Mouse (Mus musculus) midbrain, embryonic 14.5 days (tissue): Measurements from ENCODE around the gene Zfyve26. TPM values are rescaled to one million over a fixed set of nuclear protein-coding genes. Genes with fewer than 3 reads are reported as not detected.
"Not testable (repeated sequence)": the region's sequence is repeated elsewhere in the genome, so short reads cannot be mapped to it uniquely, and the experiment has no call there.

Source experiments
- ATAC-seq: fragments of 200-750 bp; cut with Nextera tagmentation; 2 replicates; pipeline ENCODE4 v1.8.0; 2017; ENCODE audit warnings: moderate number of reproducible peaks, moderate library complexity; ENCODE audit not compliant: low FRiP score, low TSS enrichment
- DNase-seq: peaks from one replicate; pipeline ENCODE4 v3.0.0-alpha.2; 2015
- H3K27ac ChIP-seq: fragments of 300-500 bp; sonication (generic); replicated peaks from 2 replicates; pipeline ENCODE4 v1.5.1; 2014; ENCODE audit warnings: mild to moderate bottlenecking, low read depth, low read length, moderate library complexity
- H3K27me3 ChIP-seq: fragments of 300-500 bp; sonication (generic); 2 replicates; pipeline ENCODE4 v1.6.1; 2014; ENCODE audit warnings: low read length, control low read depth, mixed read lengths; ENCODE audit not compliant: control insufficient read depth, insufficient read depth
- H3K36me3 ChIP-seq: fragments of 300-500 bp; sonication (generic); 2 replicates; pipeline ENCODE4 v1.6.1; 2014; ENCODE audit warnings: low read length, control low read depth; ENCODE audit not compliant: control insufficient read depth, insufficient read depth
- H3K4me1 ChIP-seq: fragments of 300-500 bp; sonication (generic); 2 replicates; pipeline ENCODE4 v1.6.1; 2014; ENCODE audit warnings: mild to moderate bottlenecking, antibody characterized with exemption, low read length, control low read depth; ENCODE audit not compliant: control insufficient read depth, insufficient read depth
- H3K4me2 ChIP-seq: fragments of 300-500 bp; sonication (generic); 2 replicates; pipeline ENCODE4 v1.6.1; 2014; ENCODE audit warnings: mild to moderate bottlenecking, low read length, moderate library complexity
- H3K4me3 ChIP-seq: fragments of 300-500 bp; sonication (generic); replicated peaks from 2 replicates; pipeline ENCODE4 v1.5.1; 2014; ENCODE audit warnings: low read depth, low read length
- H3K9ac ChIP-seq: fragments of 300-500 bp; sonication (generic); replicated peaks from 2 replicates; pipeline ENCODE4 v1.6.1; 2014; ENCODE audit warnings: mild to moderate bottlenecking, low read length, moderate library complexity
- H3K9me3 ChIP-seq: fragments of 300-500 bp; sonication (generic); 2 replicates; pipeline ENCODE4 v1.6.1; 2016; ENCODE audit warnings: low read length, control low read depth, mixed read lengths; ENCODE audit not compliant: control insufficient read depth
- WGBS: fragments of 180-500 bp; shearing (Covaris S2); extraction: QIAGEN DNeasy Blood & Tissue Kit; methylation state at CpG from one replicate; pipeline ENCODE4 v1.1.7; 2014; 5-methylcytosine and 5-hydroxymethylcytosine counted together
- polyA plus RNA-seq: library from polyadenylated mRNA; unstranded; fragments of >200 nt; fragmentation: Nextera tagmentation; extraction: Ambion mirVana; gene quantifications from 2 replicates; pipeline ENCODE4 v1.2.1, GENCODE M21; 2014

Gene Zfyve26
- polyA plus RNA-seq, 1 experiment from 2014 or later, result 13.7 TPM

GRCm38 (mm10) chr12:79322539-79322938 is 26.4 kb upstream of the Zfyve26 start:
- ATAC-seq, H3K27ac ChIP-seq, H3K27me3 ChIP-seq, H3K36me3 ChIP-seq, H3K4me1 ChIP-seq, H3K9me3 ChIP-seq, H3K4me3 ChIP-seq, H3K9ac ChIP-seq, H3K4me2 ChIP-seq: not testable (repeated sequence)
- DNase-seq, result peak; percentile 80
- WGBS, result 77% methylated on average over 2 of the region's 2 CpGs

DNA sequence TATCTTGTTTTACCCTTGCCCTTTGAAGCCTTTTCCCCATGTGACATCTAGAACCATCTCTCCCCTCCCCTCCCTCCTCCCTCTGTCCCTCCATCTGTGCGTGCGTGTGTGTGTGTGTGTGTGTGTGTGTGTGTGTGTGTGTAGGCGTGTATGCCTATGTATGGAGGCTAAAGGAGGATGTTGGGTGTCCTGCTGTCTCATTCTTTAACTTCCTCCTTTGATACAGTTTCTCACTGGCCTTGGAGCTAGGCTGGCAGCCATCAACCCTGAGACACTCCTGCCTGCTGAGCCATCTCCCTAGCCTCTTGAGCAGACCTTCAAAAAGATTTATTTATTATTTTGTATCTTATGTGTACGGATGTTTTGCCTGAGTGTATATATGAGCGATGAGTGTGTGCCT is 24.8 kb upstream of the Zfyve26 start:
- Histone ChIP-seq H3K9ac (no peak overlapping the region), H3K4me3 (no peak overlapping the region), H3K4me2 (no peak overlapping the region), H3K27ac (no peak overlapping the region), H3K4me1 (no peaks in the 10 kb centered on the region), H3K36me3 (no peaks in the 10 kb centered on the region), H3K9me3 (no peaks in the 10 kb centered on the region), H3K27me3 (no peaks in the 10 kb centered on the region)
- no peak for DNase-seq
- ATAC-seq, result no peak
- 95% methylated on average over 5 of the region's 5 CpGs for WGBS

DNA sequence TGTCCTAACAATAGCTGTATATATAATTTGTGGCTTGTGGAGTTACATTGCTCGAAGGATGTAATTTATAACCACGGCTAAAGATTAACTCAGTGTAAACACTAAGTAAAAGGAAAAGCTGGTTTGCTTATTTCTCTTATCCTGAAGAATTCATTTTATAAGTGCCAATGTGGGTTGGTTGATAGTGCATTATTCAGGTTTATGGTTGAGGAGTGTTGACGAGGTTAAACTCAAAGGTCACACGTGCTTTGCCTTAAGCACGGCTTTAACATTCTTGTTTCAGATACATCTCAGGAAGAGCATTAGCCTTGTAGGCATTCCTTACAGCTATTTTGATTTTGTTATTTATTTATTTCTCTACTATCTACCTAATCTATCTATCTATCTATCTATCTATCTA is 21.2 kb upstream of the Zfyve26 start:
- Histone ChIP-seq H3K4me2 (no peak overlapping the region), H3K9me3 (no peaks in the 10 kb centered on the region), H3K27me3 (no peaks in the 10 kb centered on the region), H3K27ac (no peak overlapping the region), H3K4me1 (no peaks in the 10 kb centered on the region), H3K9ac (no peak overlapping the region), H3K36me3 (no peaks in the 10 kb centered on the region), H3K4me3 (no peak overlapping the region)
- ATAC-seq (no peak), DNase-seq (no peak)
- WGBS, result 87% methylated on average over 5 of the region's 5 CpGs

- no peaks in the 10 kb centered on the region for H3K9me3 ChIP-seq
- H3K36me3 ChIP-seq, result no peaks in the 10 kb centered on the region
- H3K4me2 ChIP-seq, result no peak overlapping the region
- H3K9ac ChIP-seq, result no peak overlapping the region
- WGBS, result 82% methylated on average over 4 of the region's 4 CpGs
- no peak overlapping the region for H3K4me3 ChIP-seq
- no peak for DNase-seq
- H3K4me1 ChIP-seq, result no peaks in the 10 kb centered on the region
- no peaks in the 10 kb centered on the region for H3K27me3 ChIP-seq
- ATAC-seq, result no peak
- H3K27ac ChIP-seq, result no peak overlapping the region
Measured at GRCm38 (mm10) chr12:79313721-79314120, 17.6 kb upstream of the Zfyve26 start.

DNA sequence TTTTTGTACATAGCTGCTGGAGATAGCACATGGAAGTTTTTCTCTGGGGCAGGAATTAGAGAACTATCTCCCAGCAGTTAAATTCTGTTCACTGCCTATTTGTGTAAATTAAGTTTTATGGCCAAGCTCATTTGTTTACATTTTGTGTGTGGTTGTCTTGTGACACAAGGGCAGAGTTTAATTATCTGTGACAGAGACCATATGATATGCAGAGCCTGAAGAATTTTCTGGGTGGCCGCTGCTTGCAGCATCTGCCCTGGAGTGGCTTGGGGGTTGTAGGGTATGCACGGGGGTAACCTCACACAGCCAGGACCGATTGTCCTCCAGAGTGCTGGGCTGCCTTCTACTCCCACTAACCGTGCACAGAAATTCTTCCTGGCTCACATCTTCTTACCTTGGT is 9.9 kb upstream of the Zfyve26 start:
- no peak overlapping the region for H3K9ac ChIP-seq
- no peaks in the 10 kb centered on the region for H3K9me3 ChIP-seq
- 84% methylated on average over 4 of the region's 4 CpGs for WGBS
- DNase-seq, result no peak
- no peak overlapping the region for H3K4me3 ChIP-seq
- ATAC-seq, result no peak
- H3K4me2 ChIP-seq, result no peak overlapping the region
- H3K36me3 ChIP-seq, result no peaks in the 10 kb centered on the region
- no peaks in the 10 kb centered on the region for H3K27me3 ChIP-seq
- H3K4me1 ChIP-seq, result no peaks in the 10 kb centered on the region
- H3K27ac ChIP-seq, result no peak overlapping the region

GRCm38 (mm10) chr12:79305131-79305530 is 9.0 kb upstream of the Zfyve26 start:
- Histone ChIP-seq H3K9me3 (no peaks in the 10 kb centered on the region), H3K9ac (no peak overlapping the region), H3K4me1 (no peaks in the 10 kb centered on the region), H3K27ac (no peak overlapping the region), H3K27me3 (no peaks in the 10 kb centered on the region), H3K4me2 (no peak overlapping the region), H3K36me3 (no peaks in the 10 kb centered on the region), H3K4me3 (no peak overlapping the region)
- no peak for ATAC-seq
- 57% methylated on average over 1 of the region's 1 CpGs for WGBS
- peak; percentile 50 for DNase-seq

DNA sequence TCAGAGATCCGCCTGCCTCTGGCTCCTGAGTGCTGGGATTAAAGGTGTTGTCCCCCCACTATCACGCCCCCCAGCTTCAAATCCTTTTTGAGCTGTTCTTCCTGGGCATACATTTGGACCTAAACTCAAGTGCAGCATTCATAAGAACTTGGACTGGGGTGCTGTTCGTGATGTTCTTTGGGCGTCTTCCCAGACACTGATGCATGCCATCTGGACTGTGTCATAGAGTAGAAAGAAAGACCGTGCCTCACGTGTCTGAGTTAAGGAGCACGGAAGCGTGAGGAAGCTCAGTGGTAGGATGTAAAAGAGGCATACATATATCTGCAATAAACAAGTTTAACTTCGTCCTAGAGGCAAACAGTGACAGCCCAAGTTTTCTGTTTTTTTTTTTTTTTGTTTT is 5.7 kb upstream of the Zfyve26 start:
- Histone ChIP-seq H3K9ac (no peak overlapping the region), H3K9me3 (no peaks in the 10 kb centered on the region), H3K4me2 (no peak overlapping the region), H3K27me3 (no peaks in the 10 kb centered on the region), H3K27ac (no peak overlapping the region), H3K36me3 (no peaks in the 10 kb centered on the region), H3K4me1 (no peaks in the 10 kb centered on the region), H3K4me3 (no peak overlapping the region)
- ATAC-seq, result no peak
- DNase-seq, result no peak
- 94% methylated on average over 9 of the region's 9 CpGs for WGBS

- no peak for DNase-seq
Measured at GRCm38 (mm10) chr12:79297884-79298636, 2.0 kb upstream of the Zfyve26 start.

GRCm38 (mm10) chr12:79297121-79297576 is 1.0 kb upstream of the Zfyve26 start, which contains the start of gene Rad51b:
Gene Rad51b, plus strand, starts transcription at chr12:79297282.
- ATAC-seq, result peak; percentile 73
- DNase-seq, result peak; percentile 92
- Histone ChIP-seq H3K4me1 (peaks cover 9% of the 10 kb centered on the region), H3K9me3 (no peaks in the 10 kb centered on the region), H3K4me3 (peak within 1 kb of the TSS; percentile 55), H3K4me2 (peak within 1 kb of the TSS; percentile 78), H3K27me3 (no peaks in the 10 kb centered on the region), H3K9ac (peak within 1 kb of the TSS; percentile 60; the same call in 1 of the 2 replicates), H3K36me3 (0 out of 2 replicates have a peak, but pooled peaks cover 5% of the 10 kb centered on the region), H3K27ac (peak within 1 kb of the TSS; percentile 68)
- under 1% methylated on average over 21 of the region's 21 CpGs for WGBS

More at GRCm38 (mm10) chr12:79297884-79298636, 2.0 kb upstream of the Zfyve26 start:
- H3K27me3 ChIP-seq, result no peaks in the 10 kb centered on the region
- H3K4me3 ChIP-seq, result peak overlapping the region; percentile 55
- H3K9me3 ChIP-seq, result no peaks in the 10 kb centered on the region
- no peak overlapping the region for H3K27ac ChIP-seq
- 16% methylated on average over 15 of the region's 15 CpGs for WGBS
- peak overlapping the region; percentile 78 for H3K4me2 ChIP-seq
- no peak for ATAC-seq
- H3K4me1 ChIP-seq, result peaks cover 9% of the 10 kb centered on the region
- 0 out of 2 replicates have a peak overlapping the region, but pooled peaks have one; percentile 23 for H3K9ac ChIP-seq
- no peaks in the 10 kb centered on the region for H3K36me3 ChIP-seq
